Mouse (Mus musculus): ENCODE results near the gene Gm20388. TPM values are rescaled to one million over a fixed set of nuclear protein-coding genes. Genes with fewer than 3 reads are reported as not detected.

Gene Gm20388
- polyA plus RNA-seq, 1 experiment from 2014 or later, result 7.4 TPM

- Histone ChIP-seq H3K27ac (no peak overlapping the region), H3K9me3 (replicated peaks) (no peaks in the 10 kb centered on the region), H3K4me3 (replicated peaks) (no peak overlapping the region), H3K36me3 (no peaks in the 10 kb centered on the region), H3K27me3 (no peaks in the 10 kb centered on the region), H3K4me1 (peaks cover 58% of the 10 kb centered on the region), H3K4me2 (no peak overlapping the region), H3K9ac (no peak overlapping the region)
- WGBS, result 50% methylated on average over 8 of the region's 8 CpGs
- no peak for ATAC-seq (replicated peaks; ENCODE audit: low FRiP score)
These were observed 89.8 kb downstream of the Gm20388 start for GRCm38 (mm10) chr8:120000461-120000860.

- H3K9me3 ChIP-seq (replicated peaks), result no peaks in the 10 kb centered on the region
- H3K4me3 ChIP-seq (replicated peaks), result no peak overlapping the region
- no peaks in the 10 kb centered on the region for H3K27me3 ChIP-seq
- ATAC-seq (replicated peaks; ENCODE audit: low FRiP score), result peak; percentile 12; the same call in 1 of the 2 replicates
- WGBS, result 35% methylated on average over 7 of the region's 7 CpGs
- H3K9ac ChIP-seq, result no peak overlapping the region
- peak overlapping the region; percentile 66 for H3K27ac ChIP-seq
- peaks cover 68% of the 10 kb centered on the region for H3K4me1 ChIP-seq
- H3K4me2 ChIP-seq, result no peak overlapping the region
- no peaks in the 10 kb centered on the region for H3K36me3 ChIP-seq
These were observed 91.1 kb downstream of the Gm20388 start for GRCm38 (mm10) chr8:120001712-120002111.

- H3K27ac ChIP-seq, result peak overlapping the region; percentile 66
- peaks cover 74% of the 10 kb centered on the region for H3K4me1 ChIP-seq
- no peak overlapping the region for H3K4me2 ChIP-seq
- H3K36me3 ChIP-seq, result no peaks in the 10 kb centered on the region
- no peak overlapping the region for H3K9ac ChIP-seq
- H3K9me3 ChIP-seq (replicated peaks), result no peaks in the 10 kb centered on the region
- WGBS, result 29% methylated on average over 9 of the region's 9 CpGs
- no peak overlapping the region for H3K4me3 ChIP-seq (replicated peaks)
- H3K27me3 ChIP-seq, result 0 out of 2 replicates have a peak, but pooled peaks cover 3% of the 10 kb centered on the region
- ATAC-seq (replicated peaks; ENCODE audit: low FRiP score), result no peak
These were observed 91.7 kb downstream of the Gm20388 start for GRCm38 (mm10) chr8:120002348-120002747.

GRCm38 (mm10) chr8:120004154-120004702, 93.6 kb downstream of the Gm20388 start:
- Histone ChIP-seq H3K27ac (peak overlapping the region; percentile 75), H3K4me3 (replicated peaks) (no peak overlapping the region), H3K36me3 (no peaks in the 10 kb centered on the region), H3K9ac (no peak overlapping the region), H3K4me1 (peaks cover 66% of the 10 kb centered on the region), H3K27me3 (0 out of 2 replicates have a peak, but pooled peaks cover 6% of the 10 kb centered on the region), H3K9me3 (replicated peaks) (no peaks in the 10 kb centered on the region), H3K4me2 (peak overlapping the region; percentile 13)
- ATAC-seq (replicated peaks; ENCODE audit: low FRiP score), result peak; percentile 34
- WGBS, result 8% methylated on average over 14 of the region's 14 CpGs

GRCm38 (mm10) chr8:120004705-120005381, 94.2 kb downstream of the Gm20388 start:
- H3K27ac ChIP-seq, result peak overlapping the region; percentile 75
- no peaks in the 10 kb centered on the region for H3K9me3 ChIP-seq (replicated peaks)
- peak overlapping the region; percentile 14 for H3K4me2 ChIP-seq
- H3K27me3 ChIP-seq, result 0 out of 2 replicates have a peak, but pooled peaks cover 10% of the 10 kb centered on the region
- H3K9ac ChIP-seq, result no peak overlapping the region
- H3K4me1 ChIP-seq, result peaks cover 66% of the 10 kb centered on the region
- WGBS, result 19% methylated on average over 2 of the region's 2 CpGs
- no peak for ATAC-seq (replicated peaks; ENCODE audit: low FRiP score)
- H3K4me3 ChIP-seq (replicated peaks), result no peak overlapping the region
- H3K36me3 ChIP-seq, result no peaks in the 10 kb centered on the region

- ATAC-seq (replicated peaks; ENCODE audit: low FRiP score), result no peak
- H3K36me3 ChIP-seq, result no peaks in the 10 kb centered on the region
- H3K4me3 ChIP-seq (replicated peaks), result no peak overlapping the region
- H3K4me1 ChIP-seq, result peaks cover 53% of the 10 kb centered on the region
- no peaks in the 10 kb centered on the region for H3K9me3 ChIP-seq (replicated peaks)
- WGBS, result 33% methylated on average over 9 of the region's 9 CpGs
- H3K27ac ChIP-seq, result no peak overlapping the region
- 0 out of 2 replicates have a peak, but pooled peaks cover 11% of the 10 kb centered on the region for H3K27me3 ChIP-seq
- H3K4me2 ChIP-seq, result no peak overlapping the region
- no peak overlapping the region for H3K9ac ChIP-seq
These were observed 96.1 kb downstream of the Gm20388 start for GRCm38 (mm10) chr8:120006645-120007160.

- no peak overlapping the region for H3K4me2 ChIP-seq
- no peaks in the 10 kb centered on the region for H3K9me3 ChIP-seq (replicated peaks)
- no peak overlapping the region for H3K4me3 ChIP-seq (replicated peaks)
- 0 out of 2 replicates have a peak, but pooled peaks cover 11% of the 10 kb centered on the region for H3K27me3 ChIP-seq
- H3K4me1 ChIP-seq, result peaks cover 50% of the 10 kb centered on the region
- 78% methylated on average over 9 of the region's 9 CpGs for WGBS
- no peaks in the 10 kb centered on the region for H3K36me3 ChIP-seq
- no peak overlapping the region for H3K27ac ChIP-seq
- no peak overlapping the region for H3K9ac ChIP-seq
- ATAC-seq (replicated peaks; ENCODE audit: low FRiP score), result no peak
These were observed 96.5 kb downstream of the Gm20388 start for GRCm38 (mm10) chr8:120007178-120007577.

- Histone ChIP-seq H3K9ac (no peak overlapping the region), H3K27me3 (0 out of 2 replicates have a peak, but pooled peaks cover 11% of the 10 kb centered on the region), H3K4me2 (no peak overlapping the region), H3K36me3 (no peaks in the 10 kb centered on the region), H3K27ac (no peak overlapping the region), H3K4me1 (peaks cover 43% of the 10 kb centered on the region), H3K9me3 (replicated peaks) (no peaks in the 10 kb centered on the region), H3K4me3 (replicated peaks) (no peak overlapping the region)
- 77% methylated on average over 6 of the region's 6 CpGs for WGBS
- ATAC-seq (replicated peaks; ENCODE audit: low FRiP score), result no peak
These were observed 98.6 kb downstream of the Gm20388 start for GRCm38 (mm10) chr8:120009284-120009683.

- Histone ChIP-seq H3K36me3 (no peaks in the 10 kb centered on the region), H3K4me3 (replicated peaks) (no peak overlapping the region), H3K4me2 (no peak overlapping the region), H3K27me3 (0 out of 2 replicates have a peak, but pooled peaks cover 11% of the 10 kb centered on the region), H3K9me3 (replicated peaks) (no peaks in the 10 kb centered on the region), H3K27ac (no peak overlapping the region), H3K4me1 (peaks cover 25% of the 10 kb centered on the region), H3K9ac (no peak overlapping the region)
- WGBS, result 86% methylated on average over 8 of the region's 8 CpGs
- no peak for ATAC-seq (replicated peaks; ENCODE audit: low FRiP score)
These were observed 101.8 kb downstream of the Gm20388 start for GRCm38 (mm10) chr8:120012491-120012890.

- Histone ChIP-seq H3K9ac (no peak overlapping the region), H3K36me3 (no peaks in the 10 kb centered on the region), H3K9me3 (replicated peaks) (no peaks in the 10 kb centered on the region), H3K4me3 (replicated peaks) (no peak overlapping the region), H3K4me2 (no peak overlapping the region), H3K27me3 (0 out of 2 replicates have a peak, but pooled peaks cover 8% of the 10 kb centered on the region), H3K27ac (no peak overlapping the region), H3K4me1 (peaks cover 25% of the 10 kb centered on the region)
- ATAC-seq (replicated peaks; ENCODE audit: low FRiP score), result no peak
- 40% methylated on average over 9 of the region's 9 CpGs for WGBS
These were observed 102.3 kb downstream of the Gm20388 start for GRCm38 (mm10) chr8:120012927-120013326.

GRCm38 (mm10) chr8:120014267-120015023, 103.8 kb downstream of the Gm20388 start:
- H3K4me1 ChIP-seq, result peaks cover 25% of the 10 kb centered on the region
- H3K36me3 ChIP-seq, result no peaks in the 10 kb centered on the region
- no peak overlapping the region for H3K4me2 ChIP-seq
- 0 out of 2 replicates have a peak overlapping the region, but pooled peaks have one; percentile 10 for H3K27ac ChIP-seq
- peak; percentile 43; the same call in 1 of the 2 replicates for ATAC-seq (replicated peaks; ENCODE audit: low FRiP score)
- 0 out of 2 replicates have a peak, but pooled peaks cover 7% of the 10 kb centered on the region for H3K27me3 ChIP-seq
- H3K9me3 ChIP-seq (replicated peaks), result no peaks in the 10 kb centered on the region
- WGBS, result 27% methylated on average over 15 of the region's 15 CpGs
- no peak overlapping the region for H3K9ac ChIP-seq
- H3K4me3 ChIP-seq (replicated peaks), result no peak overlapping the region
